Mouse (Mus musculus) stomach, postnatal 0 days (tissue): ENCODE data around the gene Haus6.
"Not testable (repeated sequence)": the region's sequence is repeated elsewhere in the genome, so short reads cannot be mapped to it uniquely, and the experiment has no call there.

Experiments used
- CTCF ChIP-seq: IDR thresholded peaks from 2 replicates; pipeline ENCODE4 v1.5.1; 2016; ENCODE audit warnings: antibody characterized with exemption, low read depth, mild to moderate bottlenecking, moderate library complexity
- EP300 ChIP-seq: optimal IDR thresholded peaks from 2 replicates; pipeline ENCODE3; 2016; ENCODE audit warnings: antibody characterized with exemption

GRCm38 (mm10) chr4:86634873-86635272 is 23.0 kb upstream of the Haus6 start:
- not testable (repeated sequence) for TF ChIP-seq CTCF, EP300
